Comparison of ENCODE assay signal across 8 mouse cellular contexts in the genomic region with DNA sequence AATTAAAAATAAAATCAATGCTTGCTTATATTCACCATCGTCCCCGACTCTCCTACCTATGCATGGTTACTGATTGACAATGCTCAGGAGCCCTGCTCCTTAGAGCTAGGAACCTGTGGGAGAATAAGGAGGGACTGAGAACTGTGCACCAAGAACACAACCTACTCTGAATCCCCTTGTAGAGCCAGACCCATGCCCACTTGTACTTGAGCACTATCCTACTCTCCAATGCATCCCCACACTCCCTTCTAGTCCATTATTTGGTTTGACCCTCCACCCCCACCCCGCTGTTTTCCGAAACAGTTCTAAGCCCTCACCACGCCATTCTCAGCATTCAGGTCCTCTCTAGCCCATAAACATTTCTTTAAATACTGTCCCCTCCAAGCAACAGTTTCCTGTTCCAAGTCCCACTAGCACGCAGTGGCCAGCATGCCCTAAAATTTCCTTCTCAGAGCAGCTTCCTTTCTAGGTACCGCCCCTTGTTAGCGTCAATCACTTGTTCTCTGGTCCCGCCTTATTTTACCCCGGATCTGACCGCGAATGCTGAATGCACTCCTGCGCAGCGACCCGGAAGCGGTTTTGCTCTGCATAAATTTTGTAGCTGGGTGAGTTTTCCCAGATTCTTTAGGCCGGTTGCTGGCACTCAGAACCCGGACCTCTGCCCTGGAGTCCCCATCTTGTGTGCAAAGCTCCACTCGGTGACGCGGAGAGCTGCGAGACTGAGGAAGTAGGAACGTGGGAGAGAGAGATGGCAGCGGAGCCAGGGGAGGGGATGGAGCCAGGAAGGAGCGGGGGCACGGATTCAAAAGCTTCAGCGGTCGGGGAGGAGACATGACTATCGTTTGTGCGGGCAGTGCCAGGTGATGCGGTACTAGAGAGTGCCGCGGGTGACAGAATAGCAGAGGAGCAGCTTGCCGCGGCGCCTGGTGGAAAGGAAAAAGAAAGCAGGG. TPM values are rescaled to one million over a fixed set of nuclear protein-coding genes. Genes with fewer than 3 reads are reported as not detected.
DNase-seq lines count a peak whose midpoint lies in the region; ATAC-seq and TF ChIP-seq lines count a peak whose summit lies in the region.

TSS of gene Zfp160 (plus strand) at position 522 of the 950 bp plus-strand sequence.

- H3K9ac ChIP-seq in kidney, embryonic 14.5 days (ENCODE audit: low read depth, low read length): peak within 1 kb of the TSS; percentile 86
- peak within 1 kb of the TSS; percentile 85 for H3K9ac ChIP-seq in limb, embryonic 15.5 days

- no peak for TF ChIP-seq POLR2A in bone marrow macrophage, adult 2 months (IDR thresholded peaks at IDR 0.05; ENCODE audit: borderline replicate concordance, low read depth, low read length)
- peak; percentile 86 for TF ChIP-seq POLR2A in embryonic fibroblast, embryonic 13.5 days (IDR thresholded peaks at IDR 0.05; ENCODE audit: low read depth, low read length)

- peaks cover 17% of the 10 kb centered on the region for H3K36me3 ChIP-seq in kidney, embryonic 14.5 days (ENCODE audit: control insufficient read depth, insufficient read depth, low read length)
- peaks cover 16% of the 10 kb centered on the region for H3K36me3 ChIP-seq in limb, embryonic 15.5 days

- H3K4me3 ChIP-seq in bone marrow macrophage, adult 2 months (ENCODE audit: insufficient read depth, low read length): peak within 1 kb of the TSS; percentile 95
- peak within 1 kb of the TSS; percentile 94 for H3K4me3 ChIP-seq in embryonic fibroblast, embryonic 13.5 days (ENCODE audit: insufficient read depth, low read length)
- H3K4me3 ChIP-seq in kidney, embryonic 14.5 days (ENCODE audit: low read length): peak within 1 kb of the TSS; percentile 67
- peak within 1 kb of the TSS; percentile 79 for H3K4me3 ChIP-seq in limb, embryonic 15.5 days

- TF ChIP-seq CTCF in bone marrow macrophage, adult 2 months (IDR thresholded peaks at IDR 0.05; ENCODE audit: low read depth, low read length): no peak
- no peak for TF ChIP-seq CTCF in embryonic fibroblast, embryonic 13.5 days (IDR thresholded peaks at IDR 0.05; ENCODE audit: borderline replicate concordance, insufficient read depth, low read length)

- peak; percentile 91 for DNase-seq in A20 (ENCODE audit: low read depth, low spot score)
- peak; percentile 87 to 91 for DNase-seq in heart, adult 9 months (ENCODE audit: low spot score in 2 of 2)
- peak; percentile 50 to 63 for DNase-seq in monocyte, adult 2 months (ENCODE audit: low read depth in 1 of 2, low spot score in 2 of 2)
- DNase-seq in spleen, postnatal 36 days (ENCODE audit: low spot score in 2 of 2): peak; percentile 83 to 88

- peaks cover 11% of the 10 kb centered on the region for H3K4me1 ChIP-seq in bone marrow macrophage, adult 2 months (ENCODE audit: control insufficient read depth, insufficient read depth, low read length)
- H3K4me1 ChIP-seq in embryonic fibroblast, embryonic 13.5 days (ENCODE audit: control insufficient read depth, insufficient read depth, low read length): no peaks in the 10 kb centered on the region
- H3K4me1 ChIP-seq in kidney, embryonic 14.5 days (ENCODE audit: control insufficient read depth, insufficient read depth, low read length): no peaks in the 10 kb centered on the region
- H3K4me1 ChIP-seq in limb, embryonic 15.5 days: peaks cover 9% of the 10 kb centered on the region

- H3K9me3 ChIP-seq in kidney, embryonic 14.5 days (ENCODE audit: control insufficient read depth, low read length): no peaks in the 10 kb centered on the region
- no peaks in the 10 kb centered on the region for H3K9me3 ChIP-seq in limb, embryonic 15.5 days

- peak; percentile 97 for ATAC-seq in kidney, embryonic 14.5 days (ENCODE audit: low FRiP score, low TSS enrichment)
- peak; percentile 94 for ATAC-seq in limb, embryonic 15.5 days (ENCODE audit: insufficient number of reproducible peaks, low FRiP score, low TSS enrichment, low read depth)

- 6% methylated on average over 36 of the region's 36 CpGs for WGBS in kidney, embryonic 14.5 days
- WGBS in limb, embryonic 15.5 days: 5% methylated on average over 36 of the region's 36 CpGs

- H3K27me3 ChIP-seq in kidney, embryonic 14.5 days (ENCODE audit: control insufficient read depth, insufficient read depth, low read length): no peaks in the 10 kb centered on the region
- no peaks in the 10 kb centered on the region for H3K27me3 ChIP-seq in limb, embryonic 15.5 days

- H3K4me2 ChIP-seq in kidney, embryonic 14.5 days (replicated peaks; ENCODE audit: low read depth, low read length): peak within 1 kb of the TSS; percentile 79
- peak within 1 kb of the TSS; percentile 64 for H3K4me2 ChIP-seq in limb, embryonic 15.5 days

- H3K27ac ChIP-seq in bone marrow macrophage, adult 2 months (ENCODE audit: insufficient read depth, low read depth, low read length): peak within 1 kb of the TSS; percentile 86
- H3K27ac ChIP-seq in embryonic fibroblast, embryonic 13.5 days (ENCODE audit: insufficient read depth, low read length): peak within 1 kb of the TSS; percentile 91
- H3K27ac ChIP-seq in kidney, embryonic 14.5 days (ENCODE audit: low read depth, low read length): peak within 1 kb of the TSS; percentile 94
- H3K27ac ChIP-seq in limb, embryonic 15.5 days: peak within 1 kb of the TSS; percentile 94

RNA-seq across cellular contexts. Expression of gene Zfp160, which starts in this region (rescaled TPM):
- polyA plus RNA-seq in bone marrow macrophage, adult 2 months (2012; ENCODE audit: insufficient read depth, insufficient read length, missing spikeins): 16.1 and 18.2 TPM in 2 replicates
- 32.4 and 36.4 TPM in 2 replicates for polyA plus RNA-seq in embryonic fibroblast, embryonic 13.5 days (2011; ENCODE audit: insufficient read length, low read depth, missing spikeins)
- 16.7 and 17.2 TPM in 2 replicates for polyA plus RNA-seq in kidney, embryonic 14.5 days (2014; fragmentation: Nextera tagmentation; extraction: Ambion mirVana)
- polyA plus RNA-seq in limb, embryonic 15.5 days (2015; fragmentation: Nextera tagmentation; extraction: Ambion mirVana): 14.7 and 16.6 TPM in 2 replicates

Comparison
In these comparisons a context has a peak if more than half of its experiments do, and no peak if none do; other contexts are left out.
1. Peak in every context shown above with its lines: DNase-seq, ATAC-seq, H3K4me3 ChIP-seq and H3K27ac ChIP-seq.